Mouse (Mus musculus): Measurements from ENCODE around the gene Slc4a5. TPM values are rescaled to one million over a fixed set of nuclear protein-coding genes. Genes with fewer than 3 reads are reported as not detected.

Gene Slc4a5
- total RNA-seq, 1 experiment: 104 TPM

- Histone ChIP-seq H3K36me3 (ENCODE audit: control insufficient read depth, insufficient read depth, low read length, poor library complexity, severe bottlenecking) (peaks cover 1% of the 10 kb centered on the region), H3K4me1 (ENCODE audit: control insufficient read depth in 2 of 2, insufficient read depth in 2 of 2, low read length in 2 of 2, poor library complexity in 1 of 2) (no peaks in the 10 kb centered on the region), H3K9me3 (ENCODE audit: control insufficient read depth, insufficient read depth, low read depth, low read length) (no peaks in the 10 kb centered on the region), H3K27ac (ENCODE audit: insufficient read depth, low read depth, low read length, poor library complexity, severe bottlenecking) (no peak overlapping the region), H3K9ac (ENCODE audit: insufficient read depth, low read depth, low read length, poor library complexity, severe bottlenecking) (no peak overlapping the region), H3K4me3 (ENCODE audit: insufficient read depth in 1 of 2, low read depth in 1 of 2, low read length in 2 of 2, poor library complexity in 1 of 2, severe bottlenecking in 1 of 2) (no peak overlapping the region)
- no peak for TF ChIP-seq CHD2 (IDR thresholded peaks at IDR 0.05; ENCODE audit: low read depth, low read length)
- in situ Hi-C loops (cut with MboI; ENCODE audit: low sequenced_read_pairs in 2 of 2, unreplicated experiment in 2 of 2): no loop called here
- no peak for DNase-seq (ENCODE audit: low read depth, low spot score)
Observed at GRCm38 (mm10) chr6:83179390-83180117, 40.1 kb upstream of the Slc4a5 start.

GRCm38 (mm10) chr6:83180605-83181004, 39.0 kb upstream of the Slc4a5 start:
- no peak for DNase-seq (ENCODE audit: low read depth, low spot score)
- Histone ChIP-seq H3K27ac (ENCODE audit: insufficient read depth, low read depth, low read length, poor library complexity, severe bottlenecking) (no peak overlapping the region), H3K36me3 (ENCODE audit: control insufficient read depth, insufficient read depth, low read length, poor library complexity, severe bottlenecking) (peaks cover 1% of the 10 kb centered on the region), H3K9ac (ENCODE audit: insufficient read depth, low read depth, low read length, poor library complexity, severe bottlenecking) (no peak overlapping the region), H3K4me1 (ENCODE audit: control insufficient read depth in 2 of 2, insufficient read depth in 2 of 2, low read length in 2 of 2, poor library complexity in 1 of 2) (no peaks in the 10 kb centered on the region), H3K9me3 (ENCODE audit: control insufficient read depth, insufficient read depth, low read depth, low read length) (no peaks in the 10 kb centered on the region), H3K4me3 (ENCODE audit: insufficient read depth in 1 of 2, low read depth in 1 of 2, low read length in 2 of 2, poor library complexity in 1 of 2, severe bottlenecking in 1 of 2) (no peak overlapping the region)
- in situ Hi-C loops (cut with MboI; ENCODE audit: low sequenced_read_pairs in 2 of 2, unreplicated experiment in 2 of 2): no loop called here
- TF ChIP-seq MAFK (IDR thresholded peaks at IDR 0.05; ENCODE audit: insufficient read depth, low read depth, low read length): no peak
- TF ChIP-seq CHD2 (IDR thresholded peaks at IDR 0.05; ENCODE audit: low read depth, low read length): no peak

GRCm38 (mm10) chr6:83184858-83185435, 34.7 kb upstream of the Slc4a5 start:
- no peak for DNase-seq (ENCODE audit: low read depth, low spot score)
- TF ChIP-seq ZC3H11A (IDR thresholded peaks at IDR 0.05; ENCODE audit: borderline replicate concordance, low read depth, low read length) (no peak), MAFK (IDR thresholded peaks at IDR 0.05; ENCODE audit: insufficient read depth, low read depth, low read length) (no peak), CHD2 (IDR thresholded peaks at IDR 0.05; ENCODE audit: low read depth, low read length) (no peak), ZNF384 (IDR thresholded peaks at IDR 0.05; ENCODE audit: low read depth, low read length) (no peak), HCFC1 (IDR thresholded peaks at IDR 0.05; ENCODE audit: borderline replicate concordance, insufficient read depth, low read length) (no peak)
- Histone ChIP-seq H3K9me3 (ENCODE audit: control insufficient read depth, insufficient read depth, low read depth, low read length) (no peaks in the 10 kb centered on the region), H3K9ac (ENCODE audit: insufficient read depth, low read depth, low read length, poor library complexity, severe bottlenecking) (no peak overlapping the region), H3K4me1 (ENCODE audit: control insufficient read depth in 2 of 2, insufficient read depth in 2 of 2, low read length in 2 of 2, poor library complexity in 1 of 2) (peaks cover 0 to 2% of the 10 kb centered on the region in 2 experiments; a peak in 2 of 4 replicates), H3K27ac (ENCODE audit: insufficient read depth, low read depth, low read length, poor library complexity, severe bottlenecking) (no peak overlapping the region), H3K4me3 (ENCODE audit: insufficient read depth in 1 of 2, low read depth in 1 of 2, low read length in 2 of 2, poor library complexity in 1 of 2, severe bottlenecking in 1 of 2) (no peak overlapping the region), H3K36me3 (ENCODE audit: control insufficient read depth, insufficient read depth, low read length, poor library complexity, severe bottlenecking) (peaks cover 1% of the 10 kb centered on the region)
- in situ Hi-C loops (cut with MboI; ENCODE audit: low sequenced_read_pairs in 2 of 2, unreplicated experiment in 2 of 2): no loop called here

- no peak overlapping the region for H3K9ac ChIP-seq (ENCODE audit: insufficient read depth, low read depth, low read length, poor library complexity, severe bottlenecking)
- H3K9me3 ChIP-seq (ENCODE audit: control insufficient read depth, insufficient read depth, low read depth, low read length): no peaks in the 10 kb centered on the region
- peak; percentile 69 for DNase-seq (ENCODE audit: low read depth, low spot score)
- in situ Hi-C loops (cut with MboI; ENCODE audit: low sequenced_read_pairs in 2 of 2, unreplicated experiment in 2 of 2): no loop called here
- no peak overlapping the region for H3K27ac ChIP-seq (ENCODE audit: insufficient read depth, low read depth, low read length, poor library complexity, severe bottlenecking)
- TF ChIP-seq CHD2 (IDR thresholded peaks at IDR 0.05; ENCODE audit: low read depth, low read length): no peak
- no peak for TF ChIP-seq ZNF384 (IDR thresholded peaks at IDR 0.05; ENCODE audit: low read depth, low read length)
- TF ChIP-seq HCFC1 (IDR thresholded peaks at IDR 0.05; ENCODE audit: borderline replicate concordance, insufficient read depth, low read length): no peak
- TF ChIP-seq ZC3H11A (IDR thresholded peaks at IDR 0.05; ENCODE audit: borderline replicate concordance, low read depth, low read length): no peak
- no peak for TF ChIP-seq MAFK (IDR thresholded peaks at IDR 0.05; ENCODE audit: insufficient read depth, low read depth, low read length)
- peak overlapping the region; percentile 31 to 33; a peak in 1 of 4 replicates for H3K4me3 ChIP-seq (ENCODE audit: insufficient read depth in 1 of 2, low read depth in 1 of 2, low read length in 2 of 2, poor library complexity in 1 of 2, severe bottlenecking in 1 of 2)
- H3K4me1 ChIP-seq (ENCODE audit: control insufficient read depth in 2 of 2, insufficient read depth in 2 of 2, low read length in 2 of 2, poor library complexity in 1 of 2): peaks cover 0 to 2% of the 10 kb centered on the region in 2 experiments; a peak in 3 of 4 replicates
- peaks cover 5% of the 10 kb centered on the region for H3K36me3 ChIP-seq (ENCODE audit: control insufficient read depth, insufficient read depth, low read length, poor library complexity, severe bottlenecking)
Observed at GRCm38 (mm10) chr6:83185895-83186861, 33.5 kb upstream of the Slc4a5 start.

Data from ES-E14 (cell line).